Mouse (Mus musculus) heart, embryonic 11.5 days (tissue): ENCODE results near the gene Ryk. TPM values are rescaled to one million over a fixed set of nuclear protein-coding genes. Genes with fewer than 3 reads are reported as not detected.

Source experiments
- ATAC-seq: fragments of 200-750 bp; cut with Nextera tagmentation; replicated peaks from 2 replicates; pipeline ENCODE4 v1.8.0; 2017; ENCODE audit warnings: moderate library complexity; ENCODE audit not compliant: insufficient number of reproducible peaks, low FRiP score, low TSS enrichment
- H3K27ac ChIP-seq: fragments of 300-500 bp; sonication (generic); 2 replicates; pipeline ENCODE4 v1.5.1; 2014; ENCODE audit warnings: mild to moderate bottlenecking, low read depth, low read length
- H3K27me3 ChIP-seq: fragments of 300-500 bp; sonication (generic); 2 replicates; pipeline ENCODE4 v1.6.1; 2014; ENCODE audit warnings: mild to moderate bottlenecking, low read length, mixed read lengths; ENCODE audit not compliant: control insufficient read depth, insufficient read depth
- H3K36me3 ChIP-seq: fragments of 300-500 bp; sonication (generic); 2 replicates; pipeline ENCODE4 v1.6.1; 2014; ENCODE audit warnings: mild to moderate bottlenecking, low read length, moderate library complexity, mixed read lengths; ENCODE audit not compliant: control insufficient read depth, insufficient read depth
- H3K4me1 ChIP-seq: fragments of 300-500 bp; sonication (generic); 2 replicates; pipeline ENCODE4 v1.6.1; 2014; ENCODE audit warnings: low read length; ENCODE audit not compliant: control insufficient read depth, insufficient read depth
- H3K4me2 ChIP-seq: fragments of 300-500 bp; sonication (generic); 2 replicates; pipeline ENCODE4 v1.6.1; 2014; ENCODE audit warnings: mild to moderate bottlenecking, moderate library complexity
- H3K4me3 ChIP-seq: fragments of 300-500 bp; sonication (generic); 2 replicates; pipeline ENCODE4 v1.5.1; 2014; ENCODE audit warnings: low read depth, low read length
- H3K9ac ChIP-seq: fragments of 300-500 bp; sonication (generic); 2 replicates; pipeline ENCODE4 v1.6.1; 2014; ENCODE audit warnings: mild to moderate bottlenecking, low read depth, low read length, moderate library complexity
- H3K9me3 ChIP-seq: fragments of 300-500 bp; sonication (generic); replicated peaks from 2 replicates; pipeline ENCODE4 v1.6.1; 2016; ENCODE audit warnings: low read length; ENCODE audit not compliant: control insufficient read depth
- WGBS: fragments of 180-500 bp; shearing (Covaris S2); extraction: QIAGEN DNeasy Blood & Tissue Kit; methylation state at CpG from one replicate; pipeline ENCODE4 v1.1.7; 2014; ENCODE audit not compliant: insufficient replicate concordance; 5-methylcytosine and 5-hydroxymethylcytosine counted together
- polyA plus RNA-seq: library from polyadenylated mRNA; unstranded; fragments of >200 nt; fragmentation: Nextera tagmentation; extraction: Ambion mirVana; gene quantifications from 2 replicates; pipeline ENCODE4 v1.2.1, GENCODE M21; 2014

The Ryk gene
- polyA plus RNA-seq, 1 experiment from 2014 or later = 20.4 TPM

DNA sequence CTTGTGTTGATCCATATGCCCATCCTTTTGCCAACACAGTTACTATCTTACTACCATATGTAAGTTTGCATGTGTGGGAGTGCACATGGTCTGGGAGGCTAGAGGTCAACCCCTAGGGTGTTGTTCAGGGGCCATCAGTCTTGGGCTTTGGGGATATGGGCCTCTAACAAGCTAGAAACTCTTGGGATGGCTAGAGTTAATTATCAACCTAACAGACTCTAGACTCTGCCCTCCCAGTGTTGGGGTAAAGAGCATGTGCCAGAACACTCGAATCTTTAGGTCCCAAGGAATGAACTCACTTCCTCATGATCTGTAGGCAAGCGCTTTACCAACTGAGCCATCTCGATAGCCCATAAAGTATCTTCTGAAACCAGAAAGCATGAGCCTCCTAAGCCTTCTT, 91.4 kb downstream of the Ryk start:
- no peak overlapping the region for H3K9ac ChIP-seq
- no peak overlapping the region for H3K4me3 ChIP-seq
- H3K27me3 ChIP-seq = no peaks in the 10 kb centered on the region
- no peak for ATAC-seq
- peaks cover 15% of the 10 kb centered on the region; the same call in 1 of the 2 replicates for H3K4me1 ChIP-seq
- no peaks in the 10 kb centered on the region for H3K36me3 ChIP-seq
- no peaks in the 10 kb centered on the region for H3K9me3 ChIP-seq
- 78% methylated on average over 3 of the region's 3 CpGs for WGBS
- no peak overlapping the region for H3K4me2 ChIP-seq
- H3K27ac ChIP-seq = no peak overlapping the region

DNA sequence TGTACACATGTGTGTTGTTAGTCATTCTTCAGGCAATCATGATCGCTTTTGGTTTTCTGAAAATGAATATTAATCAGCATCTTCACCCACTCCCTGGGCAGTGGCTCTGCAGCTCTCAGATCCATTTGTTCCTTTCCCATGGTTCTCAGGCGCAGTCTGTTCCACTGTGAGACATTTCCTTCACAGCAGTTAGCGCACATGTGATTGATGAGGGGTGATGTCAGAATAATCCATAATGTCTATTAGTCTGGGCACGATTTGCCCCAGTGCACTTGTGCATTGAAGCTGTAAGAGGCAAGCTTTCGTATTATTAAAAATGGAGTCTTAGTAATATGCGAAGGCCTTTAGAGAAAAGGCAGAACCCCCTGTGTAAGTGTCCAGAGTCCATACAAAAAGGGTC, 95.1 kb downstream of the Ryk start:
- H3K4me1 ChIP-seq = peaks cover 11% of the 10 kb centered on the region
- H3K4me3 ChIP-seq = no peak overlapping the region
- no peak overlapping the region for H3K4me2 ChIP-seq
- no peaks in the 10 kb centered on the region for H3K36me3 ChIP-seq
- no peaks in the 10 kb centered on the region for H3K9me3 ChIP-seq
- no peak for ATAC-seq
- no peak overlapping the region for H3K9ac ChIP-seq
- WGBS = 86% methylated on average over 6 of the region's 6 CpGs
- no peak overlapping the region for H3K27ac ChIP-seq
- H3K27me3 ChIP-seq = no peaks in the 10 kb centered on the region

DNA sequence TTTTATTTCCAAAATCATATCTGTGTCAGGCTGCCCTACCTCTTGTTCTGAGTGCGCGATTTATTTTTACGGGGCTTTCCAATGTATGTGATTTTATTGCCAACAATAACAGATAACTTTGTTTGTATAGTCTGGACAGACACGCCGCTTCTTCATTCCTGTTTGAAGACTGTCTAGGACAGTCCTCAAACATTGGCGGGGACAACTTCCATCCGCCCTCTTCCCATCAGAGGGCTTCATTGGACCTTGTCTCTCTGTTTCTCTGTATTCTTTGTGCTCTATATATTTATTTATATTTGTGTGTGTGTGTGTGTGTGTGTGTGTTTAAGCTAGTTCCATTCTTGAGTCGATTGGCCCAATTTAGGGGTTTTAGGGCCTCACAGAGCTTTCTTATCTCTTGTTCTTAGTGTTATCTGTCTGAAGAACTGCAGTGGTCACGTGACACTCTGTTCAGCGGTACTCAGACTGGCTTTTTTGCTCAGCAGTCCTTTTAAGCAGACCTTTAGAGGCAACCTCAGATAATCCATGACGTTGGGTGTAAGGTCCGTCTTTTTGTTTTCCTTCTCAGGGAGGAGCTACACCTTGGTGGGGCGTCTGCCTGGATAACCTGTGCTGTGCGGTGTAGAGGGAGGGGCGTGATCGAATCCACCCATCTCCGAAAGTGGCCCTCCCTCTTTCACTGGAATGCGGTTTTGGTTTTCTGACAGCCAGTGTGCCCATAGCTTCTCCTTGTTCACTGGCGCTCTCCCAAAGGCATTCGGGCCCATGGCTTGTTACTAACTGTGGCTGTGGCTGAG, 99.4 kb downstream of the Ryk start:
- ATAC-seq = 0 out of 2 replicates have a peak, but pooled peaks have one; percentile 42
- no peaks in the 10 kb centered on the region for H3K9me3 ChIP-seq
- H3K9ac ChIP-seq = peak overlapping the region; percentile 56; the same call in 1 of the 2 replicates
- WGBS = 30% methylated on average over 20 of the region's 20 CpGs
- H3K36me3 ChIP-seq = no peaks in the 10 kb centered on the region
- no peak overlapping the region for H3K27ac ChIP-seq
- H3K4me1 ChIP-seq = peaks cover 6% of the 10 kb centered on the region
- H3K4me2 ChIP-seq = peak overlapping the region; percentile 63
- peak overlapping the region; percentile 33 for H3K4me3 ChIP-seq
- H3K27me3 ChIP-seq = no peaks in the 10 kb centered on the region

DNA sequence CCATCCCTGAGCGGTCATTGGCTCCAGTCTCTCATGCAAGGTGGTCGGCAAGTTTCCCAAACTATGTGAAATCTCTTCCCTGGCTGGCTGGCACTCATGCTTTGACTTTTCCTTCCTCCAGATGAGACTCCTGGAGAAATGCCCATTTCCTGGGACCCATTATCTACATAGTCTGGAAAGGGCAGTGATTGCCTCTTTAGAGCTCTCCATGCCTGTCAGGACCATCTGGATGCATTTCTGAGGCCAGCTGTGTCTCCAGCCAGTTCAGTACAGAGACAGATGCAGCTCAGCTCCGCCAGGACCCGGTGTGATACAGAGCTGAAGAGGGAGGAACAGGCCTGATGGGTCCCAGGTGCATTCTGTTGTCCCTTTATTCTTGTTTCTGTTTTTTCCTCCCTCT, 107.5 kb downstream of the Ryk start:
- H3K36me3 ChIP-seq = no peaks in the 10 kb centered on the region
- no peak overlapping the region for H3K4me3 ChIP-seq
- no peak overlapping the region for H3K27ac ChIP-seq
- no peak for ATAC-seq
- H3K4me1 ChIP-seq = no peaks in the 10 kb centered on the region
- H3K9me3 ChIP-seq = no peaks in the 10 kb centered on the region
- H3K27me3 ChIP-seq = no peaks in the 10 kb centered on the region
- H3K9ac ChIP-seq = no peak overlapping the region
- 78% methylated on average over 4 of the region's 4 CpGs for WGBS
- H3K4me2 ChIP-seq = no peak overlapping the region

DNA sequence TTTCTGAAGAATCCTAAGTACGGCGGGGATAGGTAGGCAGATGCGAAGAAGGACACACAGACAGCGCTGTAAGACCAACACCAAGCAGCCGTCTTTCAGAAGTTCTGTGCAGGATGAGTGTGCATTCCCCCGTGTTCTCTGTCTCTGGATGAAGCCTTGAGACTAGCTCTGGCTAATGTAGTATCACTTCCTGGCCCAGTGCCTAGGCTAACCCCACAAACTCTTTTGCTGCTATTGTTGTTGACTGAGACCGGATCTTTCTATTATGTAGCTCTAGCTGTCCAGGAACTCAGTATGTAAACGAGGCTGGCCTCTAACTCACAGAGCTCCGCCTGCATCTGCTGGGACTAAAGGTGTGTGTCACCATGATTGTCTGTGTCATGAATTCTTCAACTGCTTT, 110.2 kb downstream of the Ryk start:
- Histone ChIP-seq H3K27me3 (no peaks in the 10 kb centered on the region), H3K27ac (no peak overlapping the region), H3K4me3 (no peak overlapping the region), H3K36me3 (no peaks in the 10 kb centered on the region), H3K9me3 (no peaks in the 10 kb centered on the region), H3K4me2 (no peak overlapping the region), H3K9ac (no peak overlapping the region), H3K4me1 (no peaks in the 10 kb centered on the region)
- ATAC-seq = no peak
- WGBS = 83% methylated on average over 9 of the region's 9 CpGs

DNA sequence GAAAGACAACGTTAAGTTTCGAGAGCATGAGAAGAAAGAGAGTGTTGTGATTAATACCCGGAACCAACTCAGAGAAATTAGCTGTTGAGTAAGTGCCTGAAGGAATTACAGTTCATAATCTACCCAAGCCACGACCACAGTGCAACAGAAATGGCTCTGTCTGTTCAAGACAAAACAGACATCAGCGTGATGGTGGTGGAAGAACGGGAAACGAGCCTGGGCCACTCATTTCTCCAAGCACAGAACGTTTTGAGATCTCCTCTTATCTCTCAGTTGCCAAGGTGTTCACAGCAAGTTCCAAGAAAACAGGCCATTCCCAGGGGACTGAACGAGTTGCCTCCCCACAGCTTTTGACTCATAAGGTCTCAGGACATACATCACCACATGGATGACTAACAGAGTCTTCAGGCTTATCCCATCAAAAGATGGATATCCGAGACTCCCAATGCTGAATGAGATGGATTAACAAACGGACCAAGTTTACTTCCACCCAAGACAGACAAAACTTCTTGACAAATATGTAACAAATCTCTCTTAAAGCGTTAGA, 111.8 kb downstream of the Ryk start:
- Histone ChIP-seq H3K27me3 (no peaks in the 10 kb centered on the region), H3K36me3 (no peaks in the 10 kb centered on the region), H3K9ac (no peak overlapping the region), H3K4me2 (no peak overlapping the region), H3K4me1 (no peaks in the 10 kb centered on the region), H3K4me3 (no peak overlapping the region), H3K27ac (no peak overlapping the region), H3K9me3 (no peaks in the 10 kb centered on the region)
- WGBS = 62% methylated on average over 12 of the region's 12 CpGs
- ATAC-seq = no peak

DNA sequence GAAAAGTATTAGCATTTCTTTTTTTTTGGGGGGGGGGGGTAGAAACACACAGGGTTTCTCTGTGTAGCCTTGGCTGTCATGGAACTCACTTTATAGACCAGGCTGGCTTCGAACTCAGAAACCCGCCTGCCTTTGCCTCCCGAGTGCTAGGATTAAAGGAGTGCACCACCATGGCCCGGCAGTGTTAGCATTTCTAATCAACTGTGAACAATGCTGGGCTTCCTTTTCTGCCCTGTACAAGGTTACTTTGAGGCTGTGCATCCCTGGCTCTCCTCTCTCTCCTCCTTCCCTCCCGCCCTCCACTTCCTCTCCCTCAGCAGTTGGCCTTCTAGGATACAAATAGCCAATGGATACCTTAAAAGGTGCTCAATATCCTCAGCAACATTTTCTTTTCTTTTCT, 114.0 kb downstream of the Ryk start:
- 70% methylated on average over 5 of the region's 5 CpGs for WGBS
- Histone ChIP-seq H3K27me3 (no peaks in the 10 kb centered on the region), H3K9me3 (no peaks in the 10 kb centered on the region), H3K9ac (no peak overlapping the region), H3K4me1 (no peaks in the 10 kb centered on the region), H3K36me3 (no peaks in the 10 kb centered on the region), H3K4me2 (no peak overlapping the region), H3K27ac (no peak overlapping the region), H3K4me3 (no peak overlapping the region)
- no peak for ATAC-seq

DNA sequence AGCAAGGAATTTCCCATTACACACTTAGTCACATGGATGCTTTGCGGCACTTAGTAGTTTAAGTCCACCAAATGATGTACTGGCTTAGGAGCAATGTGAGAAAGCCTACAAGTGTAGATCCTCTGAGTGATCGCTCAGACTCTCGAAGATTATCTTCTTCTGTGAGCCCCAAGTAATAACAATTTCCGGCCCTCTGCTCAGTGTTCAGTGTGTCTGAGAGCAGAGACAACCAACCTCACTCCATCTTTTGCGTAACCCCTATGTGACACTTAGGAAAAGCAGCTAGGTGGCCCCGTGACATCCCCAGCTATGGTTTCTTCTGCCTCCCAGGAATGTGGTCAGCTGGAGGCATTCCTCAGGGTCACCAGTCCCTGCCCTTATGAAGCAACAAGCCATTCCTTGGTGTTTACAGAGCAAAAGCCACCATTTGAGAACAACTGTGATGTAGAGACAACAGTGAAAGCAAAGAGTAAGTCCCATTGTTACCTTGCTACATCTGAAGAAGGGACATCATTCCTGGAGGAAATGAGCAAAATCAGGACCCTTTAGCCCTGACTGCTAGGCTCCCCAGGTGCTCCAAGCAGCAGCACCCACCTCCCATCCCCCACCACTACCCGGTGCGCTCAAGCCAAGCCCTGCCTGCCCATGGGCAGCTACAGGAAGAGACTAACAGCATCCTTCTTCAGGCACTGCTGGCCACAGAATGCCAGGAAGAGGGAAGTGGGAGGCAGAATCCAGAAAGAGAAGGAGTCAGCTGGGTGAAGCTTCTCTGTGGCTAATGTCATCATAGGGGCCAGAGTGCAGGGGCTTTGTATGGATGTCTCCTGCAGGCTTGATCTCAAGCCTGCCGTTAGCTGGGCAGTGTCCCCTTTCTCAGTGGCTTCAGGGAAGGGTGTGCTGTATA, 116.6 kb downstream of the Ryk start:
- Histone ChIP-seq H3K36me3 (no peaks in the 10 kb centered on the region), H3K4me2 (no peak overlapping the region), H3K27me3 (no peaks in the 10 kb centered on the region), H3K9me3 (no peaks in the 10 kb centered on the region), H3K4me1 (no peaks in the 10 kb centered on the region), H3K4me3 (no peak overlapping the region), H3K27ac (no peak overlapping the region), H3K9ac (no peak overlapping the region)
- 81% methylated on average over 9 of the region's 9 CpGs for WGBS
- ATAC-seq = no peak
